Mouse (Mus musculus) olfactory bulb, adult 2 months (tissue): ENCODE results near the gene Smarca2.

Experiments used
- CTCF ChIP-seq: fragments of 200-500 bp; IDR thresholded peaks from 2 replicates; pipeline ENCODE4 v1.5.1; 2012; ENCODE audit warnings: low read depth, mild to moderate bottlenecking, low read length, moderate library complexity; ENCODE audit not compliant: insufficient read depth
- POLR2A ChIP-seq: fragments of 200-500 bp; IDR thresholded peaks from 2 replicates; pipeline ENCODE4 v1.6.1; 2012; ENCODE audit warnings: mild to moderate bottlenecking, low read depth, low read length, moderate library complexity; ENCODE audit not compliant: insufficient read depth

- TF ChIP-seq POLR2A (no peak), CTCF (no peak)
Measured at GRCm38 (mm10) chr19:26666303-26666702, 61.5 kb downstream of the Smarca2 start.
